Mouse (Mus musculus) olfactory bulb, adult 2 months (tissue): Measurements from ENCODE around the gene Atp2c1. TPM values are rescaled to one million over a fixed set of nuclear protein-coding genes. Genes with fewer than 3 reads are reported as not detected.

ENCODE experiments used
- H3K27ac ChIP-seq: fragments of 200-500 bp; 2 replicates; pipeline ENCODE4 v1.5.1; 2012; ENCODE audit warnings: low read depth, low read length; ENCODE audit not compliant: insufficient read depth
- H3K4me1 ChIP-seq: fragments of 200-500 bp; 2 replicates; pipeline ENCODE4 v1.6.1; 2012; ENCODE audit warnings: low read length; ENCODE audit not compliant: control insufficient read depth, insufficient read depth
- H3K4me3 ChIP-seq: fragments of 200-500 bp; 2 replicates; pipeline ENCODE4 v1.5.1; 2012; ENCODE audit warnings: mild to moderate bottlenecking, low read depth, low read length, moderate library complexity; ENCODE audit not compliant: insufficient read depth
- CTCF ChIP-seq: fragments of 200-500 bp; IDR thresholded peaks from 2 replicates; pipeline ENCODE4 v1.5.1; 2012; ENCODE audit warnings: low read depth, mild to moderate bottlenecking, low read length, moderate library complexity; ENCODE audit not compliant: insufficient read depth
- POLR2A ChIP-seq: fragments of 200-500 bp; IDR thresholded peaks from 2 replicates; pipeline ENCODE4 v1.6.1; 2012; ENCODE audit warnings: mild to moderate bottlenecking, low read depth, low read length, moderate library complexity; ENCODE audit not compliant: insufficient read depth
- WGBS: fragments of 180-500 bp; shearing (Covaris S2); methylation state at CpG from one replicate; pipeline ENCODE4 v1.1.7; 2018; 5-methylcytosine and 5-hydroxymethylcytosine counted together
- polyA plus RNA-seq: library from polyadenylated mRNA; stranded (reverse); fragments of >200 nt; gene quantifications from 2 replicates; pipeline ENCODE4 v1.2.4, GENCODE M21; 2012; ENCODE audit warnings: low replicate concordance; ENCODE audit not compliant: missing spikeins, insufficient read depth, insufficient read length

Atp2c1 gene
- polyA plus RNA-seq, 1 experiment, result 454 TPM

DNA sequence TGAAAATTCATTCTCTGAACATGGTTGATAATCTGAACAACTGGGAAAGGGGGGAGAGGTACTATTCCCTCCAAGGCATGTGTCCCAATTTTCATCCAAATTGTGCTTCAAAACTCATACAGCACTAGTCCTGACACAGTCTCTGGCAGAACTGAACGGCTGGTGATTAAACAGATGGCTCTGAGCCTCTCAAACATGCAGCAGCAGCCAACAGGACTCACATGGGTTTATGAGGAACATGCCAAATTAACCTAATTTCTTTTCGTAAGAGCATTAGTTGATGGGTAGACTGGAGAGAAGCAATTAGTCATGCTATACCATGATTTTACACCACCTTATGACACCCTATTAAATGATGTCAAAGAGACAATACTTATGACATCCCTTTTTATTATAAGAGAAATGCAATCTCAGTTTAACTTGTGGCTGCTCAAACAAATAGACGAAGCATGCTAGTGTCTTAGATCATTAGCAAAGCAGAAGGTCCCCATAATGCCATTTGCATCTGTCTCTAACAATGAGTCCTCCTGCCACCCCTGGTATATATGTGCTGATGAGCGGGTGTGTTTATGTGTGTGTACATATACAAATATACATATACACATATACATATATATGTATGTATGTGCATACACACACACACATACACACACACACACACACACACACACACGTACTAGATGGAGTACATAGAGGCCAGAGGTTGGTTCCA lies 163.4 kb downstream of the Atp2c1 start:
- Histone ChIP-seq H3K4me3 (no peak overlapping the region), H3K4me1 (no peaks in the 10 kb centered on the region), H3K27ac (no peak overlapping the region)
- TF ChIP-seq POLR2A, result no peak
- TF ChIP-seq CTCF, result no peak
- WGBS, result 72% methylated on average over 5 of the region's 5 CpGs

DNA sequence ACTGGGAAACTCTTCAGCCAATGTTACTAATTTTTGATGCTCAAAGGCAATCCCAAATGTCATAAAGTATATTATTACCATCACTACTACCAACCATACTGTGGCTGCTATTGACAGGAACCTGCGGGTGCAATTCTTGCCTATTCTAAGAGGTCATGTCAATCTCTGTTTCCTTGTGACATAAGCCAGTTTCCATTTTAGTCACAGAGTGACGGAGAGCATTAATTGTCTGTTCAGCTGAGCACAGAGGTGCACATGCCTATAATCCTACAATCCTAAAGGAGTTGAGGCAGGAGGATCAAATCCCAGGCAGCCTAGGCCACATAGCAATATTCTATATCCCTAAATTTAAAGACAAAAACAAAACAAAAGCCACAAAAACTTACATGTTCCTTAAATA lies 164.9 kb downstream of the Atp2c1 start:
- Histone ChIP-seq H3K27ac (no peak overlapping the region), H3K4me3 (no peak overlapping the region), H3K4me1 (no peaks in the 10 kb centered on the region)
- WGBS, result 87% methylated on average over 2 of the region's 2 CpGs
- TF ChIP-seq CTCF (no peak), POLR2A (no peak)

Other genes starting within 250 kb of the Atp2c1 start
- not detected in 2 replicates for gene Aste1, start 131.9 kb downstream of the Atp2c1 start, polyA plus RNA-seq
- gene Nek11, start 131.8 kb downstream of the Atp2c1 start, polyA plus RNA-seq, result not detected in 2 replicates
- gene Pik3r4, start 115.7 kb upstream of the Atp2c1 start, polyA plus RNA-seq, result not detected in 2 replicates